Mouse (Mus musculus): ENCODE data around the gene Hspb6.

GRCm38 (mm10) chr7:30553021-30553589 lies 1.1 kb downstream of the Hspb6 start:
- TF ChIP-seq TAL1 (IDR thresholded peaks at IDR 0.05; ENCODE audit: low read length) (no peak), GATA1 (IDR thresholded peaks at IDR 0.05; ENCODE audit: low read length) (no peak)
